Mouse (Mus musculus): ENCODE data around the gene Rlbp1. TPM values are rescaled to one million over a fixed set of nuclear protein-coding genes. Genes with fewer than 3 reads are reported as not detected.

Rlbp1 gene
- total RNA-seq, 2 experiments from 2014 or later, result not detected

GRCm38 (mm10) chr7:79328769-79329168 lies 58.1 kb downstream of the Rlbp1 start:
- ATAC-seq (ENCODE audit: poor library complexity, severe bottlenecking), result no peak

Other genes starting within 250 kb of the Rlbp1 start
- gene Mfge8, start 238.0 kb downstream of the Rlbp1 start, total RNA-seq (2015), result 4.0 and 9.2 TPM in 2 replicates
- gene Mfge8, start 238.0 kb downstream of the Rlbp1 start, total RNA-seq (2017), result 9.8 and 10.5 TPM in 2 replicates
- 41.5 and 45.2 TPM in 2 replicates for gene Abhd2, start 113.8 kb downstream of the Rlbp1 start, total RNA-seq (2015)
- gene Abhd2, start 113.8 kb downstream of the Rlbp1 start, total RNA-seq (2017), result 26.3 and 28.5 TPM in 2 replicates
- gene Fanci, start 4.9 kb upstream of the Rlbp1 start, total RNA-seq (2015), result 8.0 and 9.2 TPM in 2 replicates
- gene Fanci, start 4.9 kb upstream of the Rlbp1 start, total RNA-seq (2017), result 19.2 and 19.6 TPM in 2 replicates
- 18.9 and 26.5 TPM in 2 replicates for gene Polg, start 79.3 kb upstream of the Rlbp1 start, total RNA-seq (2015)
- gene Polg, start 79.3 kb upstream of the Rlbp1 start, total RNA-seq (2017), result 61.2 and 71.9 TPM in 2 replicates
- gene Rhcg, start 230.6 kb upstream of the Rlbp1 start, total RNA-seq (2015), result 0.18 and 1.0 TPM in 2 replicates
- gene Rhcg, start 230.6 kb upstream of the Rlbp1 start, total RNA-seq (2017), result 0.77 TPM in 1 of 2 replicates, not detected in the other